Mouse (Mus musculus) common myeloid progenitor, adult 5-6 weeks (primary cell): ENCODE measurements at regions not wholly inside any gene's neighbourhood (a gene's known extent, or its start where the extent isn't known, plus 50 kb on each side); places are given as distances from the start of the nearest gene placed in this dataset.
A peak's percentile ranks its signal among the peaks of the same experiment; 100 is the strongest.

ENCODE experiments used
- ATAC-seq: replicated peaks from 2 replicates; pipeline ENCODE4 v1.8.0; 2016; ENCODE audit warnings: low read depth, mild to moderate bottlenecking, moderate TSS enrichment, inconsistent platforms; ENCODE audit not compliant: poor library complexity, severe bottlenecking

GRCm38 (mm10) chr5:43422815-43423687 lies 92.3 kb upstream of the C1qtnf7 start:
- ATAC-seq, result peak; percentile 100

DNA sequence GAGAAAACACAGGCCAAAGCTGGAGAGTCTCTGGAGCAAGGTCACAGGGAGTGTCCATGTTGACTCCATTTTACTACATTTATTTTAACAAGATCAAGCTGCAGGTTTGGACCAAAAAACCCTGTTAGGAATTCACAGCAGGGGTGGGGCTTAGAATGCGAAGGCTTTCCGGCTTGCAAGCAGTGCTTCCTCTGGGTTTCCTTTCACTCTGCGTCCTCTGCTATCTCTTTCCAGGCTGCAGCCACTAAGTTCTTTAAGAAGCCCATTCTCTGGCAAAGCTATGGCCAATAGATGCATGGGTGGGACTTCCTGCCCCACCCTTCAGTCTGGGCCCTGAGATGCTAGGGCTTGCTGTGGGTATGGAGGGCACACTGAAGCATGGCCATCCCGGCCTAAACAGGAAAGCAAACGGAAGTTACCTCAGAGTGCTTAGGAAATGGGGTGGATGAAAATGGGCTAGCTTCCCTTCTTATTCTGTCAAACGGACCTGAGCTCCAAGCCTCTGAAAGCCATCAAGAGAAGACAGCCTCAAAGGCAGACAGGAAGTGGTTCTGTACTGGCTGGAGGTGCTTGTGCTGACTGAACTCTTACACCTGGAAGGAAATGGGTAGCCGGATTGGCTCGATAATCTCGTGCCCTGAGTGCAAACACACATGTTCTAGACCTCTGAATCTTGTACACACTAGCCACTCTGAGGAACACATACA lies 90.6 kb upstream of the C1qtnf7 start:
- peak; percentile 31; the same call in 1 of the 2 replicates for ATAC-seq

- ATAC-seq, result no peak
Observed at GRCm38 (mm10) chr5:43433337-43433736, 82.0 kb upstream of the C1qtnf7 start.

GRCm38 (mm10) chr5:43439191-43439590 lies 76.1 kb upstream of the C1qtnf7 start:
- no peak for ATAC-seq

- ATAC-seq, result no peak
Observed at GRCm38 (mm10) chr5:43441306-43441705, 74.0 kb upstream of the C1qtnf7 start.

DNA sequence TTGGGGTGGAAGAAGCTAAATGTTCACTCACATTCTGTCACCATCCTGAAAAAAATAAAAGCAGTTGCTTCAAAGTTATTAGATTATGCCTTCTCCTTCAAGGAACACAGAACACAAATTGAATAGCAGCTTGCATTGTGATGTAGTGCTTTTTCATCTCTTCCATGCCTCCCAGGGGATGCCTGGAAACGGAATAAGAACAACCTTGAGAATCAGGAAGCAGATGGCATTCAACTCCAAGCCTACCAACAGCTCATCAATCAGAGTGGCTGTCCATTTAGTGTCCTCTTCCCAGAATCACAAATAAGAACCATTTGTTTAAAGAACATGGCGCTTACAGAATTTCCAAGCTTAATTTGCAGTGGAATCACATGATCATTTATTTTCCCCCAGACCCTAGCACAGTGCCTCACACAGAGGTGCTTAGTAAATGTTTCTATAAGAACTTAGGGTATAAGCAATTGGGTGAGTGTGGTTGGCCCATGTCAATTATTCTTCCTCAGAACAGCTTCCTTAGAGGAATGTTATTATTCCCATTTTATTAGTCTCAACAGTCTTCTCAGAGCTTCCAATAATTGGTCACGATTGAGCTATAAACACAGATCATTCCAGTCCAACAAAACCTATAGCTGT lies 70.6 kb upstream of the C1qtnf7 start:
- ATAC-seq, result no peak

DNA sequence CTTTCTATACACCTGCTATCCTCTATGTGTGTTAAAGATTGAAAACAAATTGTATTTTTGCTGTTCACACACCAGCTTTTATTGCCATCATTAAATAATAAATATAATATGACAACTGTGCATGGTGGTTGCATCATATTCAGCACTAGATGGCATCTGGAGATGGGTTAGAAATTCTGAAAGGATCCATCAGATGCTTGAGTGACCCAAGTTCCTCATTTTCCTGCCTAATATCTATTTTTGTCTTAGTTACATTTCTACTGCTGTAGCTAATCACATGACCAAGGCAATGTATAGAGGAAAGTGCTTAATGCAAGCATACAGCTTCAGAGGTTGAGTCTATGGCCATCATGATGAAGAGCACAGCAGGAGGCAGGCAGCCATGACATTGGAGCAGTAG lies 69.7 kb upstream of the C1qtnf7 start:
- peak; percentile 85 for ATAC-seq

DNA sequence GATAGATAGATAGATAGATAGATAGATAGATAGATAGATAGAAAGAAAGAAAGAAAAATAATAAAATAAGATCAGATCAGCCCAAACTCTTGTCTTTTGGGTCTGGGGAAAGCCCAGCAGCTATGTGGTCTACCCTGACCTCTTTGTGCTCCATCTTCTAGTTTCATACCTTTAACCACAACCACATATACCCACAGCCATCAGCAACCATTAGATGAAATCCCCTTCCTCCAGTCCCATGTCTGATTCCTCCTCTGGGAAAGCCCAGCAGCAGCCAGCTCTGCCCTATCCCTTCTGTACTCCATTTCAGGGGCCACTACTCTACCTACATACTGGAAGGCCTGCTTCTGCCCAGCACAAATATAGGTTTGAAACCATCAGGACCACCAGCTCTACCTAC lies 69.0 kb upstream of the C1qtnf7 start:
- ATAC-seq, result no peak

GRCm38 (mm10) chr5:43456018-43456417 lies 59.3 kb upstream of the C1qtnf7 start:
- no peak for ATAC-seq

- ATAC-seq, result peak; percentile 84
Observed at GRCm38 (mm10) chr5:43457725-43458124, 57.6 kb upstream of the C1qtnf7 start.

GRCm38 (mm10) chr5:43461987-43462715 lies 53.2 kb upstream of the C1qtnf7 start:
- ATAC-seq, result no peak
